Mouse (Mus musculus) urinary bladder, postnatal 36 days (tissue): Measurements from ENCODE around the gene Spn.
A peak's percentile ranks its signal among the peaks of the same experiment; 100 is the strongest.
"Not testable (repeated sequence)": the region's sequence is repeated elsewhere in the genome, so short reads cannot be mapped to it uniquely, and the experiment has no call there.

Experiments used
- DNase-seq, 2 experiments: peaks; one replicate each; pipeline ENCODE4 v3.0.0; 2022; ENCODE audit warnings: low spot score in 2 of 2, mixed read lengths in 1 of 2

Gene Spn

GRCm38 (mm10) chr7:127105551-127105950, 32.1 kb downstream of the Spn start:
- DNase-seq: no peak

DNA sequence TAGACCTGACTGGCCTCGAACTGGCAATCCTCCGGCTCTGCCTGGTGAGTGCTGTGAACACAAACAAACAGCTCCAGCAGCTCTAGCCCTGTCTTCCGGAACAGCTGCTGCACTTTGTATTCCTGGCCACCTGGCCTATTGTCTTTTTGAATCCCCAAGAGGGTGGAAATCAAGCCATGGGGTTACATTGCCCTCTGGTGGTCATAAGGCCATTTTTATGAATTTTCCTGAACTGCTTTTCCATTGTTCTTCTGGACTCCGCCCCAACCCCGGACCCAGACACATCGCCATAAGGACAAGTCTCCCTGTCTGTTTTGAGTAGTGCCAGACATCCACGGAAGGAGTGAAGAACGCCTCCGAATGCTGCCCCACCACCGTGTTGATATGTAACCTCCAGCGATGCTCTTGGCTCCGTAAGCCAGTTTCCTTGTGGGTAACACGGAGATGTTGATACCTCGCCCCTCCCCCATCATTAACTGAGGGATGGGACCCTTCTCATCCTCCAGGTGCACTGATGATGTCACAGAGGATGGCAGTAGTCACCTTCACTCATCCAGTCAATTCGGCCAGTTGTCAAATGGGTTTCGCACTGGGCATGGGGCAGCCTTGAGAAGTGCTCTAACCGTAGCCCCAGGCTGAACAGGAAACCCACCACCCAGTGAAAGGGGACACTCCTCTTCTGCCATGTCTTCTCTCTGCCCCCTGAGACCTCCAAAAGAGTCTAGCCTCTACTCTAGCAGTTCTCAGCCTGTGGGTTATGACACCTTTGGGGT, 32.9 kb downstream of the Spn start:
- DNase-seq: peak; percentile 56 to 68

DNA sequence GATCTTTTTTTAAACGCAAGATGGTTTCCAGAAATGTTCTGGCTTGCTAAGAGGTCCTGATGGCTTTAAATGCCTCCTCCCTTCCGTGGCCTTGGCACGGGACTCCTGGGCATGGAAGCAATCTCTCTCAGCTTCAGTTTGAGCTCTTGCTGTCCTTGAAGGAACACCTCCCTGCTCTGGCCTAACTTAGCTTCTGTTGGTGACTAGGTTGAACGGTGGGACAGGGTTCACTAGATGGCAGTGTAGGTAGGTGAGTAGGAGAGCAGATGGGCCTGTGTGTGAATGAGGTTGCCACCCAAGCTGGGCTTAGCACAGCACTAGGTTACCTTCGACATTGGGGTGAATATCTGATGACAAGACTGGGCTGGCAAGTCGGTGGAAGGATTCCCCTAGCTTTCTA, 33.7 kb downstream of the Spn start:
- DNase-seq: no peak

DNA sequence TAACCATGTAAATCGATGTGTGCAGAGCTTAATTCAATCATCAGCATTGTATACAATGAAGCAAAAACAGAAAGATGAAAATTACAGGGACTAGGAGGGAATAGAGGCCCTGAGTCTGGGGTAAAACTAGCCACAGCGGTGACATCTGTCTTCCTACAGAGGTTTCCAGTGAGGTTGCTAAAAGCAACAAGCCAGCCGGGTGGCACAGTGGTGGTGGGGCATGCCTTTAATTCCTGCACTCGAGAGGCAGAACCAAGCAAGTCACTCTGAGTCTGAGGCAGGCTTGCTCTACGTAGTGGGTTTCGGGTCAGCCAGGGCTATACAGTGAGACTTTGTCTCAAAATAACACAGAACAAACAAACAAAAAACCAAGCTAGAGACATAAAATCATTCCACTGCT, 35.5 kb downstream of the Spn start:
- DNase-seq: no peak

- DNase-seq: no peak
Observed at GRCm38 (mm10) chr7:127101451-127102016, 36.1 kb downstream of the Spn start.

- no peak for DNase-seq
Observed at GRCm38 (mm10) chr7:127099528-127099927, 38.1 kb downstream of the Spn start.

- no peak for DNase-seq
Observed at GRCm38 (mm10) chr7:127098950-127099349, 38.7 kb downstream of the Spn start.

DNA sequence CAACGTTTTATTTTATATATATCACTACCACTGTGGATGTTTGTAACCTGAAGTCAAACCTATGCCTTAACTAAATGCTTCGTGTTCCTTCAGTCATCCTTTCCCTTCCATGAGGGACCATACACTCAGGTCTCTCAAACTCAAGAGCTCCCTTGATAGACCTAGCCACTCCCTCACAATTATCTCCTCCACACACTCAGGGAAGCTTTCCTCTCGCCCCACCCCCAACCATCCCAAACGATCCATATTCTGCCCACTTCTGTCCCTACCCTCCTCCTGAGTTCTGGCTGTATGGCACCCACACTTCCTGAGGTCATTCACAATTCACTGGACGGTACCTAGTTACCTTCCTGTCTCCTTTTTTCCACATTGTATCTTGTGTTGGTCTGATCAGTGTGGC, 39.1 kb downstream of the Spn start:
- no peak for DNase-seq

DNA sequence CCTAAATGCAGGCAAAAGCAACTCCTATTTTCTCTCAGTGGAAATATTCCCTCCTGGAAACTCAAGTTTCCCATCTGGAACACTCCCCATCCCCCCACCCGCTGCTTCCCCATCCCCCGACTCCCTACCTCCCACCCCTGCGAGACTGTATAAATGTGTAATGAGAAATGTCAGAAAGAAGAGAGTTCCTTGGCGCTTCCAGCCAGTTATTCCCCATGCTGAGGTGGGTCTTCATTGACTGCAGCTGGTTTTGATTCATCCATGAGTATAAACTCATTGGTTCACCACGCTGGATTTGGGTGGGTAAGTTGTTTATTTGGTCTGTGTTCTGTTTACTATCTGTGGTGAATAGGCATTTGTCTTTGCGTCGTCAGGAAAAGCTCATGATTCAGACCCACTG, 41.2 kb downstream of the Spn start:
- DNase-seq: no peak

GRCm38 (mm10) chr7:127093914-127094313, 43.7 kb downstream of the Spn start:
- no peak for DNase-seq

DNA sequence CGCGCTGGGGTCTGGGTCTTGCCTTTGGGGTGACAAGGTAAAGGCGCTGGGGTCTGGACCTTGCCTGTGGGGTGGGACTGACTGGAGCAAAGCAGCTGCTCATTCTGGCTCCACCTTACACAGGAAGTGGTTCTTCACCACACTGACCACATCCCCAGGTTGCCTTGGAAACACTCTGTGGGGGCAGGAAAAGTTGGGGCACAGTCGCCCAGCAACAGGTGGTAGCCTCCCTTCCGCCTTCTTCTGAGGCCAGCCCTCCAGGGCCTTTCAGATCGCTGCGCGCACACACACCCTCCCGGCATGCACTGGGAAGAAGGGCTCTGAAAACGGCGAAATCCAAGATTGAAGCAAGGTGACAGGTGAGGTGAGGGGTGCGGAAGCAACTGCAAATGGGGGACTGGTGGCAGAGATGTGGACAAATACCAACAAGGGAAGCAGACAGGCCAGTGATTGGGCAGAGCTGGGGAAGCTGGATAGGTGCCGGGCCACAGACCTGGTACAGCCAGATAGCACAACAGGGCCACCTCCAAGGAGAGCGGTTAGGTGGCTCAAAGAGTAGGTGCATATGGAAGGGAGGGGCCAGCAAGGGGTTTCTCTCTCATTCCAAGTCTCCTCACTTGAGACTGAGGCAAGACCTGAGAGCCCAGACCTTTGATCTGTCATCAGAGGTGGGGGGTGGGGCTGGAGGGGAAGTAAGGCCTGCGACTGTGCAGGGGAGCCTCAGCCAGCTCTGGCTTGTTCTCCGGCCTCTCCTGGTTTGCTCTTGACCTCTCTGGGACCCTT, 46.3 kb downstream of the Spn start, which contains the start of gene AI467606:
Gene AI467606 (plus strand): TSS at position 246 of the 783 bp plus-strand sequence.
- DNase-seq: peak; percentile 2 to 51

DNA sequence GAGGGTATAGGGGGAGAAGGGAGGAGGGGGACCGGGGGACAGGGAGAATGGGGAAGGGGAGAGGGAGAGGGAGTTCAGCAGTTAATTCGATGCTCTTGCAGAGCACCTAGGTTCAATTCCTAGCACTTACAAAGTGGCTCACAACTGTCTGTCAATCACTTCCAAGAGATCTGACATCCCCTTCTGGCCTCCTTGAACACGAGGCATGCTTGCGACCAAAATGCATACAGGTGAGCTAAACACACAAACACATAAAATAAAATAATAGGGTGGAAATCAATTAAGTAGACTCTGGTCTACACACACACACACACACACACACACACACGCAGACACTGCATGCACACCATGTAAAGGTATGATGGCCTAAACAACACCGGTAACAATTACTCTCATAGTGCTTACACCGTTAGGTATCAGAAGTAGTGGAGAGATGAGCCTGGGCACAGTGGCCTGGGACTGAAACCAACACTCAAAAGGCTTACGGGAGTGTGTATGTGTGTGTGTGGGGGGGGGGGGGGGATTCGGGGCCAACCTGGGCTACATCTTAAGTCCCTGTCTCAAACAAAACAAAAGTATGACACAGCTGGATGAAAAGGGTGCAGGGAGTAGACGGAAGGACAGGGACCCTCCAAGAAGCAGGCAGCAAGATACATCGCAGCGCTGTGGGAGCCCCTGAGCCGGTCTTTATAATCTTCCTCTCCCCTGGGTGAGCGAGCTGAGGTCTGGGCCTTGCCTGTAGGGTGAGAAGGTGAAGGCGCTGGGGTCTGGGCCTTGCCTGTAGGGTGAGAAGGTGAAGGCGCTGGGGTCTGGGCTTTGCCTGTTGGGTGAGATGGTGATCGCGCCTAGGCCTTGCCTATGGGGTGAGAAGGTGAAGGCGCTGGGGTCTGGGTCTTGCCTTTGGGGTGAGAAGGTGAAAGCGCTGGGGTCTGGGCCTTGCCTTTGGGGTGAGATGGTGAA, 47.2 kb downstream of the Spn start:
- DNase-seq: no peak

GRCm38 (mm10) chr7:127088901-127089845, 48.5 kb downstream of the Spn start:
- DNase-seq: peak; percentile 5 to 22

GRCm38 (mm10) chr7:127088083-127088482, 49.5 kb downstream of the Spn start:
- no peak for DNase-seq

GRCm38 (mm10) chr7:127087278-127088010, 50.2 kb downstream of the Spn start, which contains the start of gene Zg16:
Gene Zg16, minus strand, starts transcription at chr7:127087328.
- DNase-seq: not testable (repeated sequence)

GRCm38 (mm10) chr7:127085751-127086150, 51.9 kb downstream of the Spn start:
- DNase-seq: not testable (repeated sequence)

- DNase-seq: no peak
Observed at GRCm38 (mm10) chr7:127084794-127085193, 52.8 kb downstream of the Spn start.

DNA sequence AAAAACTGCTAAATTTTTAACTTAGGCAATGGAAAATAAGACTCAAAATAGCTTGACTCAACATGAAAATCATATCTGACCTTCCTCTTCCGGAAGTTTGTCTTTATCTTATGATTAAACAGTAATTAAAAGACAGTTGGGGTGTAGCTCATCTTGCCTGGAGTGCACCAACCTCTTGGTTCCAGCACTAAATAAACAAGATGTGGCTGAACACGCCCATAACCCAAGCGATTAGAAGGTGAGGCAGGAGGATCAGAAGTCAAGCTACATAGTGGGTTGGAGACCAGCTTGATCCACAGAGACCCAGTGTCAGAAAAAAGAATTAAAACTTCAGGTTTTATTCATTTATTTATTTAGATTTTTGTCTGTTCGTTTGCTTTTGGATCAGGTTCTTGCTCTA, 53.9 kb downstream of the Spn start:
- DNase-seq: no peak

DNA sequence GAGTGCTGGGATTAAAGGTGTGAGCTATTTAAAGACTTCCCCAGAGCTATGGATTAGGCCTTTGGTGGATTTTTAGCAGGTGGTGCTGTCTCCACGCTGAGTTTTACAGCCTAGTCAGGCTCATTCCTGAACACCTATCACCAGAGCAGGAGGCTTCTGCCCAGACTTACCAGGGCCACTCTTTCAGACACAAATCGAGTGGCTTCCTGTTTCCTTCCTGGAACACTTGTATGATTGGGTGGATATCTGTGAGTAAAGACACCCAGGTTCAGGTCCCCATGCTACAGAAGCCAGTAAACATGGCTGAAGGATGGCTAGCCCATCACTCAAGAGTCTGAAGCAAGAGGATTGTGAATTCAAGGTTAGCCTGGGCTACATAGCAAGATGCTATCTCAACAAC, 54.6 kb downstream of the Spn start:
- DNase-seq: no peak

DNA sequence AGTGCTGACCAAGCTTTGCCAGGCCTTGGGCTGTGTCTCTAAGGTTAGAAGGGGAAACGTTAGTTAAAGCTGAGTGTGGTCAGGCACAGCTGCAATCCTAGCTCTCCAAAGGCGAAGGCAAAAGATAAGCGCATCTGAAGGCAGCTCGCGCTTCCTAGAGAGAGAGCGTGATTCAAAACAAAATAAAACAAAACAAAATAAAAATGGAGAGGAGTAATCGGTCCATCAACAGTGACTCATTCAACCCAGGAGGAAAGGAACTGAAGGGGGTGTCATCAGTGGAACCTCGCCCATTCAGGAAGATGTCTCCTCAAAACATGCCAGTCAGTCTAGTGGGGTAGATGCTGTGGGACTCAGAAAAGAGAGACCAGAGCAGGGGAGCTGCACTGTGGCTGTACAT, 55.4 kb downstream of the Spn start:
- no peak for DNase-seq
